Mouse (Mus musculus) spleen, adult 18-20 months (tissue): ENCODE measurements at regions not wholly inside any gene's neighbourhood (a gene's known extent, or its start where the extent isn't known, plus 50 kb on each side); places are given as distances from the start of the nearest gene placed in this dataset.
A peak's percentile ranks its signal among the peaks of the same experiment; 100 is the strongest.
"Not testable (repeated sequence)": the region's sequence is repeated elsewhere in the genome, so short reads cannot be mapped to it uniquely, and the experiment has no call there.

Experiments used
- DNase-seq, 2 experiments: peaks; one replicate each; pipeline ENCODE4 v3.0.0; 2022; ENCODE audit warnings: mixed read lengths in 2 of 2

GRCm38 (mm10) chr3:138609749-138610148 lies 83.8 kb downstream of the Eif4e start:
- DNase-seq = no peak

- DNase-seq = no peak
These were observed 87.1 kb downstream of the Eif4e start for GRCm38 (mm10) chr3:138612884-138613653.

- no peak for DNase-seq
These were observed 87.7 kb downstream of the Eif4e start for GRCm38 (mm10) chr3:138613680-138614079.

- DNase-seq = no peak
These were observed 88.9 kb downstream of the Eif4e start for GRCm38 (mm10) chr3:138614899-138615298.

GRCm38 (mm10) chr3:138620263-138620662 lies 94.3 kb downstream of the Eif4e start:
- no peak for DNase-seq

- no peak for DNase-seq
These were observed 98.1 kb downstream of the Eif4e start for GRCm38 (mm10) chr3:138624128-138624527.

GRCm38 (mm10) chr3:138626230-138626629 lies 100.3 kb downstream of the Eif4e start:
- DNase-seq = no peak

GRCm38 (mm10) chr3:138630231-138630630 lies 104.3 kb downstream of the Eif4e start:
- DNase-seq = no peak

- DNase-seq = no peak
These were observed 106.1 kb downstream of the Eif4e start for GRCm38 (mm10) chr3:138632086-138632485.

GRCm38 (mm10) chr3:138642026-138642425 lies 100.0 kb upstream of the Tspan5 start:
- DNase-seq = peak in 1 of 2 experiments; percentile 25

GRCm38 (mm10) chr3:138643951-138644285 lies 98.1 kb upstream of the Tspan5 start:
- no peak for DNase-seq

- no peak for DNase-seq
These were observed 97.6 kb upstream of the Tspan5 start for GRCm38 (mm10) chr3:138644286-138644951.

GRCm38 (mm10) chr3:138645320-138645719 lies 96.7 kb upstream of the Tspan5 start:
- DNase-seq = no peak

GRCm38 (mm10) chr3:138649699-138650098 lies 92.3 kb upstream of the Tspan5 start:
- DNase-seq = no peak

GRCm38 (mm10) chr3:138650671-138651070 lies 91.3 kb upstream of the Tspan5 start:
- DNase-seq = not testable (repeated sequence)

GRCm38 (mm10) chr3:138651361-138652205 lies 90.4 kb upstream of the Tspan5 start:
- no peak for DNase-seq

GRCm38 (mm10) chr3:138652206-138652605 lies 89.8 kb upstream of the Tspan5 start:
- DNase-seq = no peak

- DNase-seq = no peak
These were observed 89.3 kb upstream of the Tspan5 start for GRCm38 (mm10) chr3:138652685-138653084.

GRCm38 (mm10) chr3:138653549-138654246 lies 88.3 kb upstream of the Tspan5 start:
- DNase-seq = no peak

- no peak for DNase-seq
These were observed 87.2 kb upstream of the Tspan5 start for GRCm38 (mm10) chr3:138654610-138655371.

- no peak for DNase-seq
These were observed 86.5 kb upstream of the Tspan5 start for GRCm38 (mm10) chr3:138655479-138655878.

GRCm38 (mm10) chr3:138662625-138663024 lies 79.4 kb upstream of the Tspan5 start:
- DNase-seq = no peak
